Mouse (Mus musculus) heart, embryonic 14.5 days (tissue): ENCODE measurements around the gene Ccnl1. TPM values are rescaled to one million over a fixed set of nuclear protein-coding genes. Genes with fewer than 3 reads are reported as not detected.

ENCODE experiments used
- ATAC-seq: fragments of 200-750 bp; cut with Nextera tagmentation; 2 replicates; pipeline ENCODE4 v1.8.0; 2017; ENCODE audit warnings: low read depth, moderate TSS enrichment; ENCODE audit not compliant: insufficient number of reproducible peaks, insufficient read depth, low FRiP score
- H3K27ac ChIP-seq, 2 experiments: fragments of 200-500 bp in 1 of 2; fragments of 300-500 bp in 1 of 2; sonication (generic) in 1 of 2; replicated peaks in 1 of 2; 2 replicates each; pipeline ENCODE4 v1.5.1; 2012 to 2014; ENCODE audit warnings: low read depth in 2 of 2, low read length in 2 of 2, control low read depth in 1 of 2, mild to moderate bottlenecking in 1 of 2, mixed read lengths in 1 of 2; ENCODE audit not compliant: control insufficient read depth in 1 of 2, insufficient read depth in 1 of 2
- H3K27me3 ChIP-seq: fragments of 300-500 bp; sonication (generic); 2 replicates; pipeline ENCODE4 v1.6.1; 2014; ENCODE audit warnings: mild to moderate bottlenecking, low read length, control low read depth; ENCODE audit not compliant: control insufficient read depth, insufficient read depth
- H3K36me3 ChIP-seq: fragments of 300-500 bp; sonication (generic); 2 replicates; pipeline ENCODE4 v1.6.1; 2014; ENCODE audit warnings: mild to moderate bottlenecking, control low read depth, low read length, mixed read lengths; ENCODE audit not compliant: control insufficient read depth, insufficient read depth
- H3K4me1 ChIP-seq, 2 experiments: fragments of 200-500 bp in 1 of 2; fragments of 300-500 bp in 1 of 2; sonication (generic) in 1 of 2; 2 replicates each; pipeline ENCODE4 v1.6.1; 2012 to 2014; ENCODE audit warnings: low read length in 2 of 2, control low read depth in 1 of 2, mixed read lengths in 1 of 2; ENCODE audit not compliant: control insufficient read depth in 2 of 2, insufficient read depth in 2 of 2
- H3K4me2 ChIP-seq: fragments of 300-500 bp; sonication (generic); 2 replicates; pipeline ENCODE4 v1.6.1; 2014; ENCODE audit warnings: mild to moderate bottlenecking, low read length
- H3K4me3 ChIP-seq, 2 experiments: fragments of 200-500 bp in 1 of 2; fragments of 300-500 bp in 1 of 2; sonication (generic) in 1 of 2; 2 replicates each; pipeline ENCODE4 v1.5.1; 2012 to 2014; ENCODE audit warnings: low read length in 2 of 2, mild to moderate bottlenecking in 2 of 2, control low read depth in 1 of 2, low read depth in 1 of 2, moderate library complexity in 1 of 2; ENCODE audit not compliant: control insufficient read depth in 1 of 2, insufficient read depth in 1 of 2
- H3K9ac ChIP-seq: fragments of 300-500 bp; sonication (generic); 2 replicates; pipeline ENCODE4 v1.6.1; 2014; ENCODE audit warnings: mild to moderate bottlenecking, low read length
- H3K9me3 ChIP-seq: fragments of 300-500 bp; sonication (generic); 2 replicates; pipeline ENCODE4 v1.6.1; 2016; ENCODE audit warnings: low read length, control low read depth; ENCODE audit not compliant: control insufficient read depth
- WGBS: fragments of 180-500 bp; shearing (Covaris S2); extraction: QIAGEN DNeasy Blood & Tissue Kit; methylation state at CpG from one replicate; pipeline ENCODE4 v1.1.7; 2014; 5-methylcytosine and 5-hydroxymethylcytosine counted together
- polyA plus RNA-seq: library from polyadenylated mRNA; unstranded; fragments of >200 nt; fragmentation: Nextera tagmentation; extraction: Ambion mirVana; gene quantifications from 2 replicates; pipeline ENCODE4 v1.2.1, GENCODE M21; 2014

Ccnl1 gene
- polyA plus RNA-seq, 1 experiment from 2014 or later = 77.4 TPM

GRCm38 (mm10) chr3:65929304-65929783 lies 28.7 kb downstream of the Ccnl1 start:
- Histone ChIP-seq H3K27me3 (no peaks in the 10 kb centered on the region), H3K27ac (peak overlapping the region; percentile 21 to 53; a peak in 1 of 4 replicates), H3K4me1 (peaks cover 21 to 23% of the 10 kb centered on the region in 2 experiments), H3K9me3 (no peaks in the 10 kb centered on the region), H3K4me3 (peak overlapping the region; percentile 22 to 42), H3K36me3 (no peaks in the 10 kb centered on the region), H3K9ac (peak overlapping the region; percentile 60), H3K4me2 (peak overlapping the region; percentile 63)
- 3% methylated on average over 10 of the region's 10 CpGs for WGBS
- peak; percentile 82 for ATAC-seq

GRCm38 (mm10) chr3:65928614-65929272 lies 29.3 kb downstream of the Ccnl1 start:
- ATAC-seq = no peak
- 48% methylated on average over 4 of the region's 4 CpGs for WGBS
- Histone ChIP-seq H3K9ac (peak overlapping the region; percentile 60), H3K36me3 (no peaks in the 10 kb centered on the region), H3K4me1 (peaks cover 21 to 23% of the 10 kb centered on the region in 2 experiments), H3K4me2 (peak overlapping the region; percentile 63), H3K4me3 (no peak overlapping the region; a peak in 1 of 4 replicates), H3K9me3 (no peaks in the 10 kb centered on the region), H3K27me3 (no peaks in the 10 kb centered on the region), H3K27ac (peak overlapping the region in 1 of 2 experiments; percentile 53; a peak in 1 of 4 replicates)

DNA sequence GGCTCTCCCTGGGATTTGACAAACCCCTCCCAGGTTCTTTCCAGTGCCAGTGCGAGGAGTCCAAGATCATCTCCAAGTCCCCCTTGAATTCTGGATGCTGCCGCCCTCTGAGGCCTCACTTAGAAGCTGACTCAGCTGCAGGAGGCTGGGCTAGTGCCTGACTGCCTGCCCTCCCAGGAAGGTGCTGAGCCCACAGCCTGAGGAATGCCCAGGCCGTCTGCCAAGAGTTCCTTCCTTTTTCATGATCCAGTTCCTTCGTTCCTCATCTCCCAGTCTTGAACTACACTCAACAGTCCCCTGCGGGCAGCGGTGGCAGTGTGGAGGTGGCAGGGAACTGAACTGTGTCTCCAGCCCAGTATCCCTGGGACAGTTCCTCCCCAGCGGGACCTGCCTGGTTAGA lies 30.4 kb downstream of the Ccnl1 start:
- no peaks in the 10 kb centered on the region for H3K27me3 ChIP-seq
- no peaks in the 10 kb centered on the region for H3K9me3 ChIP-seq
- no peaks in the 10 kb centered on the region for H3K36me3 ChIP-seq
- H3K4me3 ChIP-seq = no peak overlapping the region
- peak; percentile 33; the same call in 1 of the 2 replicates for ATAC-seq
- no peak overlapping the region for H3K9ac ChIP-seq
- H3K27ac ChIP-seq = peak overlapping the region; percentile 0 to 53; a peak in 2 of 4 replicates
- H3K4me1 ChIP-seq = peaks cover 21 to 23% of the 10 kb centered on the region in 2 experiments
- H3K4me2 ChIP-seq = peak overlapping the region; percentile 6; the same call in 1 of the 2 replicates
- WGBS = 36% methylated on average over 7 of the region's 7 CpGs

DNA sequence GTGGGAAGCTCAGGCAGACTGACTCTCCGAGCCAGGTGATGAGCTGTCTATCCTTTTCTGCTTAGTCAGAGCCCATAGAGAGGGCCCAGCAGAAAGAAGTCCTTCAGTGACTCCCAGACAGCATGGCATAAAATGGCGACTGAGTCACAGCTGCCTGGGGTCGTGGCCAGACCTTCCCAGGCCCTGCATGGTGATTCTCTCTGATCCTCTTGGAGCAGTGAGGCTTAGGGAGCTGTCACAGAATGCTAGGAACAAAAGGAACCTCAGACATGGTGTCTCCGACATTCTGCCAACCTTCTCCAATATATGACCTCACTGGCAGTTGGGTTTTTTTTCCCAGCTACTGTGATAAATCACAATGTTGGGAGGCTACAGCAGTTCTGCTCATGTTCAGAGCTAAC lies 30.9 kb downstream of the Ccnl1 start:
- H3K27ac ChIP-seq = peak overlapping the region in 1 of 2 experiments; percentile 53; a peak in 1 of 4 replicates
- peaks cover 21 to 23% of the 10 kb centered on the region in 2 experiments for H3K4me1 ChIP-seq
- no peak for ATAC-seq
- peak overlapping the region; percentile 6; the same call in 1 of the 2 replicates for H3K4me2 ChIP-seq
- 74% methylated on average over 4 of the region's 4 CpGs for WGBS
- H3K36me3 ChIP-seq = no peaks in the 10 kb centered on the region
- no peak overlapping the region for H3K4me3 ChIP-seq
- no peaks in the 10 kb centered on the region for H3K9me3 ChIP-seq
- no peaks in the 10 kb centered on the region for H3K27me3 ChIP-seq
- H3K9ac ChIP-seq = no peak overlapping the region

- 80% methylated on average over 5 of the region's 5 CpGs for WGBS
- Histone ChIP-seq H3K4me3 (no peak overlapping the region), H3K36me3 (no peaks in the 10 kb centered on the region), H3K4me2 (no peak overlapping the region), H3K4me1 (peaks cover 21 to 23% of the 10 kb centered on the region in 2 experiments), H3K27me3 (no peaks in the 10 kb centered on the region), H3K27ac (no peak overlapping the region), H3K9me3 (no peaks in the 10 kb centered on the region), H3K9ac (no peak overlapping the region)
- ATAC-seq = no peak
Observed at GRCm38 (mm10) chr3:65926426-65926825, 31.6 kb downstream of the Ccnl1 start.

- peaks cover 21 to 23% of the 10 kb centered on the region in 2 experiments for H3K4me1 ChIP-seq
- no peaks in the 10 kb centered on the region for H3K36me3 ChIP-seq
- H3K27me3 ChIP-seq = no peaks in the 10 kb centered on the region
- H3K4me2 ChIP-seq = no peak overlapping the region
- no peak for ATAC-seq
- no peak overlapping the region for H3K27ac ChIP-seq
- 78% methylated on average over 5 of the region's 5 CpGs for WGBS
- H3K9ac ChIP-seq = no peak overlapping the region
- no peak overlapping the region for H3K4me3 ChIP-seq
- no peaks in the 10 kb centered on the region for H3K9me3 ChIP-seq
Observed at GRCm38 (mm10) chr3:65925058-65925740, 32.9 kb downstream of the Ccnl1 start.

DNA sequence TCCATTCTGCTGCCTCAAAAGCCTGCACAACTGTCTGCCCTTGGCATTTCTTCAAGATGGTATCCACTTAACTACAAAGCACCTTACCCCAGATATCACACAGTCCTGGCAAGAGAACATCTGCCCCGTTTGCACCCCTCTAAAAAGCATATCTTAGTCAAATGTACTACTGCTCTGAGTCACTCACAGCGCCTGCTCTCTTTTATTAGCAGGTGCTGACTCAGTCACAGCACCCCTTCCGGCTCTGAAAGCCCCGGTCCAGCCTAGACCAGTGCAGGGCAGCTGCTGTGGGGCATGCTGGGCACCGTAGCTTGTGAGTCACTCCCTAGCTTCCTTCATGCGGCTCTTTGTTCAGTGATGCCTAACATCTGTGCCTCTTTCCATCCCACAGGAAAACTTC lies 35.6 kb downstream of the Ccnl1 start:
- peaks cover 2 to 6% of the 10 kb centered on the region in 2 experiments; a peak in 3 of 4 replicates for H3K4me1 ChIP-seq
- 65% methylated on average over 6 of the region's 6 CpGs for WGBS
- H3K27me3 ChIP-seq = no peaks in the 10 kb centered on the region
- H3K9ac ChIP-seq = no peak overlapping the region
- no peaks in the 10 kb centered on the region for H3K9me3 ChIP-seq
- no peak overlapping the region for H3K4me3 ChIP-seq
- H3K27ac ChIP-seq = no peak overlapping the region
- no peaks in the 10 kb centered on the region for H3K36me3 ChIP-seq
- H3K4me2 ChIP-seq = no peak overlapping the region
- no peak for ATAC-seq
